Mouse (Mus musculus) retina, embryonic 14.5 days (tissue): ENCODE results near the gene Nt5dc1.
"Not testable (repeated sequence)": the region's sequence is repeated elsewhere in the genome, so short reads cannot be mapped to it uniquely, and the experiment has no call there.

ENCODE experiments used
- DNase-seq: peaks from one replicate; pipeline ENCODE4 v3.0.0-alpha.2; 2015; ENCODE audit warnings: low spot score

Gene Nt5dc1

GRCm38 (mm10) chr10:34418204-34418756, at the start of gene Nt5dc1:
Gene Nt5dc1 (minus strand): TSS chr10:34418552.
- peak; percentile 93 for DNase-seq

- DNase-seq = no peak
Measured at GRCm38 (mm10) chr10:34464321-34464720, 46.0 kb upstream of the Nt5dc1 start.

GRCm38 (mm10) chr10:34461451-34461850, 43.1 kb upstream of the Nt5dc1 start:
- no peak for DNase-seq

GRCm38 (mm10) chr10:34449469-34449868, 31.1 kb upstream of the Nt5dc1 start:
- DNase-seq = no peak

- not testable (repeated sequence) for DNase-seq
Measured at GRCm38 (mm10) chr10:34434191-34434590, 15.8 kb upstream of the Nt5dc1 start.

- DNase-seq = peak; percentile 64
Measured at GRCm38 (mm10) chr10:34431783-34432182, 13.4 kb upstream of the Nt5dc1 start.

GRCm38 (mm10) chr10:34418794-34419193, 442 bp upstream of the Nt5dc1 start:
- not testable (repeated sequence) for DNase-seq

GRCm38 (mm10) chr10:34399267-34399666, 19.1 kb downstream of the Nt5dc1 start:
- DNase-seq = no peak

GRCm38 (mm10) chr10:34396959-34397358, 21.4 kb downstream of the Nt5dc1 start:
- DNase-seq = no peak

- no peak for DNase-seq
Measured at GRCm38 (mm10) chr10:34389681-34390080, 28.7 kb downstream of the Nt5dc1 start, which contains the start of gene Col10a1. Gene Col10a1 (plus strand): TSS chr10:34389981.

- no peak for DNase-seq
Measured at GRCm38 (mm10) chr10:34385636-34386035, 32.7 kb downstream of the Nt5dc1 start.

- no peak for DNase-seq
Measured at GRCm38 (mm10) chr10:34373332-34373731, 45.0 kb downstream of the Nt5dc1 start.

GRCm38 (mm10) chr10:34368138-34368537, 50.2 kb downstream of the Nt5dc1 start:
- peak; percentile 24 for DNase-seq

GRCm38 (mm10) chr10:34363756-34364155, 54.6 kb downstream of the Nt5dc1 start:
- no peak for DNase-seq

- DNase-seq = no peak
Measured at GRCm38 (mm10) chr10:34358263-34358662, 60.1 kb downstream of the Nt5dc1 start.

GRCm38 (mm10) chr10:34352166-34352565, 66.2 kb downstream of the Nt5dc1 start:
- DNase-seq = no peak

GRCm38 (mm10) chr10:34341886-34342285, 76.5 kb downstream of the Nt5dc1 start:
- DNase-seq = no peak

GRCm38 (mm10) chr10:34341014-34341413, 77.3 kb downstream of the Nt5dc1 start:
- DNase-seq = no peak

- DNase-seq = peak; percentile 75
Measured at GRCm38 (mm10) chr10:34328310-34328709, 90.0 kb downstream of the Nt5dc1 start.

GRCm38 (mm10) chr10:34327144-34327543, 91.2 kb downstream of the Nt5dc1 start:
- DNase-seq = no peak

- peak; percentile 74 for DNase-seq
Measured at GRCm38 (mm10) chr10:34326701-34327100, 91.7 kb downstream of the Nt5dc1 start.

- no peak for DNase-seq
Measured at GRCm38 (mm10) chr10:34320809-34321208, 97.5 kb downstream of the Nt5dc1 start.

GRCm38 (mm10) chr10:34317217-34317606, 101.1 kb downstream of the Nt5dc1 start:
- no peak for DNase-seq

- peak; percentile 88 for DNase-seq
Measured at GRCm38 (mm10) chr10:34316571-34317216, 101.7 kb downstream of the Nt5dc1 start.
